Mouse (Mus musculus): ENCODE data around the gene Ube4a.

DNA sequence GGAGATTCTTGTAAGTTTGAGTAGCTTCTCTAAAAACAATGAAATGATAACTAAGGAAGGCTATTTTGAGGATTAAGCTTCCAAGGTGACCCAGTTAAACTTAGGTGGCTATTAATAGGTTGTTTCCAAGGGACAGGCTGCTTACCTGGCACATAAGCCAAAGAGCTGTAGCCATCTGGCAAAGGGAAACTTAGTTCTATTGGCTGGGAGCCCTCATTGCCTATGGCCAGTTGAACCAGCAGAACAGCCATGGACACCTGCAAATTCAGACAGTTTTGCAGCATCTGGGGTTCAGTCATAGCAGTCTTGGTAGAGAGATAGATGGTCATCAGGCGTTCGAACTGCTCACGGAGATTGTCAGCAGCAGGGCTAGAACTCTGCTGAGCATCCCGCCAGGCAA lies 23.0 kb downstream of the Ube4a start:
- no peak for TF ChIP-seq CTCF (IDR thresholded peaks at IDR 0.05; ENCODE audit: control insufficient read depth, insufficient read depth, insufficient read length)
- TF ChIP-seq MYOG (IDR thresholded peaks at IDR 0.05; ENCODE audit: control insufficient read depth, extremely low read depth, insufficient read length), result no peak
- no peak for TF ChIP-seq USF1 (IDR thresholded peaks at IDR 0.05; ENCODE audit: low read depth)
